Mouse (Mus musculus) induced T-regulatory cell, adult 2 months (primary cell): ENCODE data around the gene Fat3.

Experiments used
- DNase-seq: peaks from one replicate; pipeline ENCODE4 v3.0.0-alpha.2; 2012; ENCODE audit warnings: low read depth

Fat3 gene

DNA sequence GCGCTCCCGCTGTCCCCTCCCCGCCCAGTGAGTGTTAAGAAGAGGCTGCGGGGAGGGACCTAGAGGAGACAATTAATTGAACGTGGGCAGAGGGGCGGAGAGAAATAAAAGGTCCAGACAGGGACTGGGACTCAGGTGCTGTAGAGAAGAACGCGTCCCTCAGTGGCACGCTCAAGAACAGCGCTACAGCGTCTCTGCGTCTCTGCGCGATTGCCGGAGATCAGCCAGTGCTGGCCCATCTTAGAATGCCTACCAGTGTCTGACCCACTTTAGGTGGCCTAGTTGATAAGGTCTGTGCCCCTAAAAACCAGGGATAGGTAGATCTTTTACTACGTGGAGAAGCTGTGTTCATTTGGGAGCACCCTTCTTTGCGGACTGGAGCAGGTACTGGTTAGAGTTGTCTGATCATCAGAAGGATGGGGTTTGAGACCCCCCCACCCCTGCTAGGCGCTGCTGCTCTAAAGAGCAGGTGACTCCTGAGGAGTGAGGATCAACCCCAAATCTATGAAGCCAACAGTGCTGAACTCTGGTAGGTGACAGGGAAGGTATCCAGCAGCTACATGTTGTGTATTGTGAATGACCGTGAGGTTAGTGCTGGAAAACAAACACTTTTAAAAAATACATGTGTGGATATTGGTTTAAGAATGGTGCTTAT is 626.5 kb downstream of the Fat3 start, which contains the start of gene Mtnr1b:
Gene Mtnr1b (minus strand): TSS at position 51 of the 655 bp plus-strand sequence.
- no peak for DNase-seq

- no peak for DNase-seq
Observed at GRCm38 (mm10) chr9:15870013-15870412, 631.1 kb downstream of the Fat3 start.

DNA sequence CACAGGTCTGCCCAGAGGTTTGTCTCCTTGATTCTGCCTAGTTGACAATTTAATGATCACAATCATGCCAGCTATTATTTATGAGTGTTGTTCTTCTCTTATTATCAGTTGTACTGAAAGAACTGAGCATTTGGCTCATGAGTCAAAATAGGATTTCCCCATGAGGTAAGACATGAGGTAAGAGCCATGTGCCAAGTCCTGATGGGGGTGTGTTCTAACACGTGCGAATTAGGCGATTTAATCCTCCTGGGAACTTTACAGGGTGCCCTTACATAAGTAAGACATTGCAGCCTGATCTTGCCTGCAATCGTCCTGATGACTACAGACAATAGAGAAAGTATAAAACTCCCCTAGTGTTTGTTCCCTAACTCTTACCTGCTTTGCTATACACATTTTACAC is 631.6 kb downstream of the Fat3 start:
- DNase-seq = no peak

- DNase-seq = no peak
Observed at GRCm38 (mm10) chr9:15866280-15867072, 634.6 kb downstream of the Fat3 start.

DNA sequence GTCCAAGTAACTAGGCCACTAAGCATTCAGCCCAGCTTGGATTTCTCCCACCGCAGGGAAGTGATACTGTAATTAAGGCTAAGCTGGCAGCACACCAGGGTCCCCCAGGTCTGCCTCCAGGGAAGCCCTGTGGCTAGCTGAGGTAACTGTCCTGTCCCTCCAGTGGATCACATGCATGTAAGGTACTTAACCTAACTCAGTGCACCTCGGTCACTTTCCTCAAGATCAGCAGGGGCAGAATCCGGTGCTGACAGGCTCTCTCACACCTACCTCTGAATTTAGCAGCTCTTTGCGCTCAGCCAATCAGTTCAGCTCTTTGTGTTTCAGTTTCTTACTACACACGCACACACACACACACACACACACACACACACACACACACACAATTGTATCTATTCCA is 639.7 kb downstream of the Fat3 start:
- DNase-seq = no peak
